Mouse (Mus musculus): ENCODE data around the gene Sgms1. TPM values are rescaled to one million over a fixed set of nuclear protein-coding genes. Genes with fewer than 3 reads are reported as not detected.
A peak's percentile ranks its signal among the peaks of the same experiment; 100 is the strongest.

The Sgms1 gene
- polyA plus RNA-seq, 1 experiment from 2014 or later, result 43.0 TPM

- no peak for ATAC-seq (ENCODE audit: insufficient read depth, low FRiP score)
- Histone ChIP-seq H3K4me2 (ENCODE audit: low read depth, low read length) (no peak overlapping the region), H3K27ac (ENCODE audit: low read length) (no peak overlapping the region), H3K36me3 (ENCODE audit: control insufficient read depth, insufficient read depth, low read length) (no peaks in the 10 kb centered on the region), H3K4me1 (ENCODE audit: control insufficient read depth, insufficient read depth, low read length) (peaks cover 3% of the 10 kb centered on the region; the same call in 1 of the 2 replicates), H3K27me3 (ENCODE audit: control insufficient read depth, insufficient read depth, low read length) (no peaks in the 10 kb centered on the region), H3K9ac (ENCODE audit: low read length) (no peak overlapping the region), H3K4me3 (replicated peaks; ENCODE audit: low read length) (no peak overlapping the region), H3K9me3 (replicated peaks; ENCODE audit: control insufficient read depth, low read length) (no peaks in the 10 kb centered on the region)
- WGBS, result 89% methylated on average over 5 of the region's 5 CpGs
Observed at GRCm38 (mm10) chr19:32311762-32312161, 77.8 kb downstream of the Sgms1 start.

- H3K4me2 ChIP-seq (ENCODE audit: low read depth, low read length), result no peak overlapping the region
- H3K27ac ChIP-seq (ENCODE audit: low read length), result no peak overlapping the region
- H3K4me1 ChIP-seq (ENCODE audit: control insufficient read depth, insufficient read depth, low read length), result peaks cover 1% of the 10 kb centered on the region; the same call in 1 of the 2 replicates
- H3K9ac ChIP-seq (ENCODE audit: low read length), result no peak overlapping the region
- no peak for ATAC-seq (ENCODE audit: insufficient read depth, low FRiP score)
- no peaks in the 10 kb centered on the region for H3K27me3 ChIP-seq (ENCODE audit: control insufficient read depth, insufficient read depth, low read length)
- no peaks in the 10 kb centered on the region for H3K36me3 ChIP-seq (ENCODE audit: control insufficient read depth, insufficient read depth, low read length)
- 97% methylated on average over 3 of the region's 3 CpGs for WGBS
- H3K4me3 ChIP-seq (replicated peaks; ENCODE audit: low read length), result no peak overlapping the region
- H3K9me3 ChIP-seq (replicated peaks; ENCODE audit: control insufficient read depth, low read length), result no peaks in the 10 kb centered on the region
Observed at GRCm38 (mm10) chr19:32311063-32311462, 78.5 kb downstream of the Sgms1 start.

- Histone ChIP-seq H3K9ac (ENCODE audit: low read length) (no peak overlapping the region), H3K4me1 (ENCODE audit: control insufficient read depth, insufficient read depth, low read length) (peaks cover 1% of the 10 kb centered on the region), H3K4me3 (replicated peaks; ENCODE audit: low read length) (no peak overlapping the region), H3K27ac (ENCODE audit: low read length) (no peak overlapping the region), H3K27me3 (ENCODE audit: control insufficient read depth, insufficient read depth, low read length) (no peaks in the 10 kb centered on the region), H3K9me3 (replicated peaks; ENCODE audit: control insufficient read depth, low read length) (no peaks in the 10 kb centered on the region), H3K4me2 (ENCODE audit: low read depth, low read length) (no peak overlapping the region), H3K36me3 (ENCODE audit: control insufficient read depth, insufficient read depth, low read length) (no peaks in the 10 kb centered on the region)
- ATAC-seq (ENCODE audit: insufficient read depth, low FRiP score), result no peak
- WGBS, result 89% methylated on average over 5 of the region's 5 CpGs
Observed at GRCm38 (mm10) chr19:32310483-32310882, 79.0 kb downstream of the Sgms1 start.

- H3K9ac ChIP-seq (ENCODE audit: low read length), result no peak overlapping the region
- no peaks in the 10 kb centered on the region for H3K9me3 ChIP-seq (replicated peaks; ENCODE audit: control insufficient read depth, low read length)
- ATAC-seq (ENCODE audit: insufficient read depth, low FRiP score), result no peak
- no peaks in the 10 kb centered on the region for H3K27me3 ChIP-seq (ENCODE audit: control insufficient read depth, insufficient read depth, low read length)
- H3K4me3 ChIP-seq (replicated peaks; ENCODE audit: low read length), result no peak overlapping the region
- WGBS, result 84% methylated on average over 3 of the region's 3 CpGs
- no peak overlapping the region for H3K27ac ChIP-seq (ENCODE audit: low read length)
- no peak overlapping the region for H3K4me2 ChIP-seq (ENCODE audit: low read depth, low read length)
- peaks cover 12% of the 10 kb centered on the region for H3K4me1 ChIP-seq (ENCODE audit: control insufficient read depth, insufficient read depth, low read length)
- no peaks in the 10 kb centered on the region for H3K36me3 ChIP-seq (ENCODE audit: control insufficient read depth, insufficient read depth, low read length)
Observed at GRCm38 (mm10) chr19:32309346-32309745, 80.2 kb downstream of the Sgms1 start.

GRCm38 (mm10) chr19:32308311-32308710 is 81.2 kb downstream of the Sgms1 start:
- Histone ChIP-seq H3K4me2 (ENCODE audit: low read depth, low read length) (no peak overlapping the region), H3K9ac (ENCODE audit: low read length) (no peak overlapping the region), H3K27me3 (ENCODE audit: control insufficient read depth, insufficient read depth, low read length) (no peaks in the 10 kb centered on the region), H3K27ac (ENCODE audit: low read length) (no peak overlapping the region), H3K4me3 (replicated peaks; ENCODE audit: low read length) (no peak overlapping the region), H3K9me3 (replicated peaks; ENCODE audit: control insufficient read depth, low read length) (no peaks in the 10 kb centered on the region), H3K36me3 (ENCODE audit: control insufficient read depth, insufficient read depth, low read length) (no peaks in the 10 kb centered on the region), H3K4me1 (ENCODE audit: control insufficient read depth, insufficient read depth, low read length) (peaks cover 18% of the 10 kb centered on the region)
- no peak for ATAC-seq (ENCODE audit: insufficient read depth, low FRiP score)
- 87% methylated on average over 3 of the region's 3 CpGs for WGBS

- 28% methylated on average over 4 of the region's 4 CpGs for WGBS
- Histone ChIP-seq H3K27me3 (ENCODE audit: control insufficient read depth, insufficient read depth, low read length) (no peaks in the 10 kb centered on the region), H3K9ac (ENCODE audit: low read length) (no peak overlapping the region), H3K9me3 (replicated peaks; ENCODE audit: control insufficient read depth, low read length) (no peaks in the 10 kb centered on the region), H3K27ac (ENCODE audit: low read length) (peak overlapping the region; percentile 92), H3K36me3 (ENCODE audit: control insufficient read depth, insufficient read depth, low read length) (no peaks in the 10 kb centered on the region), H3K4me2 (ENCODE audit: low read depth, low read length) (peak overlapping the region; percentile 17; the same call in 1 of the 2 replicates), H3K4me1 (ENCODE audit: control insufficient read depth, insufficient read depth, low read length) (peaks cover 18% of the 10 kb centered on the region), H3K4me3 (replicated peaks; ENCODE audit: low read length) (no peak overlapping the region)
- ATAC-seq (ENCODE audit: insufficient read depth, low FRiP score), result peak; percentile 87
Observed at GRCm38 (mm10) chr19:32304898-32305297, 84.6 kb downstream of the Sgms1 start.

GRCm38 (mm10) chr19:32304008-32304873 is 85.3 kb downstream of the Sgms1 start:
- Histone ChIP-seq H3K36me3 (ENCODE audit: control insufficient read depth, insufficient read depth, low read length) (no peaks in the 10 kb centered on the region), H3K9me3 (replicated peaks; ENCODE audit: control insufficient read depth, low read length) (no peaks in the 10 kb centered on the region), H3K9ac (ENCODE audit: low read length) (no peak overlapping the region), H3K27me3 (ENCODE audit: control insufficient read depth, insufficient read depth, low read length) (no peaks in the 10 kb centered on the region), H3K27ac (ENCODE audit: low read length) (peak overlapping the region; percentile 92), H3K4me1 (ENCODE audit: control insufficient read depth, insufficient read depth, low read length) (peaks cover 18% of the 10 kb centered on the region), H3K4me3 (replicated peaks; ENCODE audit: low read length) (no peak overlapping the region), H3K4me2 (ENCODE audit: low read depth, low read length) (peak overlapping the region; percentile 17; the same call in 1 of the 2 replicates)
- 42% methylated on average over 9 of the region's 9 CpGs for WGBS
- ATAC-seq (ENCODE audit: insufficient read depth, low FRiP score), result peak; percentile 89; the same call in 1 of the 2 replicates

- no peaks in the 10 kb centered on the region for H3K9me3 ChIP-seq (replicated peaks; ENCODE audit: control insufficient read depth, low read length)
- no peak overlapping the region for H3K9ac ChIP-seq (ENCODE audit: low read length)
- no peaks in the 10 kb centered on the region for H3K36me3 ChIP-seq (ENCODE audit: control insufficient read depth, insufficient read depth, low read length)
- H3K4me2 ChIP-seq (ENCODE audit: low read depth, low read length), result no peak overlapping the region
- ATAC-seq (ENCODE audit: insufficient read depth, low FRiP score), result no peak
- no peaks in the 10 kb centered on the region for H3K27me3 ChIP-seq (ENCODE audit: control insufficient read depth, insufficient read depth, low read length)
- H3K27ac ChIP-seq (ENCODE audit: low read length), result no peak overlapping the region; the same call in 1 of the 2 replicates
- 71% methylated on average over 5 of the region's 5 CpGs for WGBS
- peaks cover 18% of the 10 kb centered on the region for H3K4me1 ChIP-seq (ENCODE audit: control insufficient read depth, insufficient read depth, low read length)
- no peak overlapping the region for H3K4me3 ChIP-seq (replicated peaks; ENCODE audit: low read length)
Observed at GRCm38 (mm10) chr19:32302835-32303381, 86.6 kb downstream of the Sgms1 start.

GRCm38 (mm10) chr19:32301568-32301967 is 87.9 kb downstream of the Sgms1 start:
- WGBS, result 71% methylated on average over 3 of the region's 3 CpGs
- H3K36me3 ChIP-seq (ENCODE audit: control insufficient read depth, insufficient read depth, low read length), result no peaks in the 10 kb centered on the region
- no peak overlapping the region for H3K27ac ChIP-seq (ENCODE audit: low read length)
- no peak overlapping the region for H3K4me2 ChIP-seq (ENCODE audit: low read depth, low read length)
- H3K9me3 ChIP-seq (replicated peaks; ENCODE audit: control insufficient read depth, low read length), result no peaks in the 10 kb centered on the region
- no peak overlapping the region for H3K9ac ChIP-seq (ENCODE audit: low read length)
- H3K4me1 ChIP-seq (ENCODE audit: control insufficient read depth, insufficient read depth, low read length), result peaks cover 18% of the 10 kb centered on the region
- no peaks in the 10 kb centered on the region for H3K27me3 ChIP-seq (ENCODE audit: control insufficient read depth, insufficient read depth, low read length)
- no peak overlapping the region for H3K4me3 ChIP-seq (replicated peaks; ENCODE audit: low read length)
- no peak for ATAC-seq (ENCODE audit: insufficient read depth, low FRiP score)
